Mouse (Mus musculus) v-Abl transformed pro-B cells (cell line): ENCODE results near the gene Cpsf4.

Source experiments
- in situ Hi-C, 2 experiments: fragments of 400-800 bp; cut with MboI; formaldehyde crosslinking; loops; one replicate each; pipeline ENCODE4 v1.15.1; 2025; ENCODE audit not compliant: unreplicated experiment in 2 of 2

Gene Cpsf4

DNA sequence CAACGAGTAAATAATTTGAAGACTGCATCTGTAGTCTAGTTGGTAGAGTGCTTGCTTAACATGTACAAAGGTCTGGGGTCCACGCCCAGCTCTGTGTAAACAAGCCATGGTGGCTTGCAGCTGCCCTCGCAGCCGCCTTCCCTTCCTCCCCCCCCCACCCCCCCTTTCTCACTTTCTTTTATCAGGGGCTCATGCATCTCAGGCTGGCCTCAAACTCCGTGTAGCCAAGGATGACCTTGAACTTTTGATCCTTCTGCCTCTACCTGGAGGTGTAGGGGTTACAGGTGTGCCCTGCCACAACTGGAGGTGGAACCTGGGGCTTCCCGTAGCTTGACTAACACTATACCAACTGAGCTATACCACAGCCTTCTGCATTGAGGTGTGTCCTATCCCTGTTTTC is 50.7 kb downstream of the Cpsf4 start:
- in situ Hi-C loops: loop anchor here in 1 of 2 experiments (25.0 kb wide), 1 partner anchor 1845 kb away; no protein-coding TSS in a partner anchor

- in situ Hi-C loops: loop anchor here in 1 of 2 experiments (25.0 kb wide), 1 partner anchor 1844 kb away; no protein-coding TSS in a partner anchor
Observed at GRCm38 (mm10) chr5:145218206-145218605, 51.2 kb downstream of the Cpsf4 start.

GRCm38 (mm10) chr5:145218671-145219070 is 51.7 kb downstream of the Cpsf4 start:
- in situ Hi-C loops: loop anchor here in 1 of 2 experiments (25.0 kb wide), 1 partner anchor 1844 kb away; no protein-coding TSS in a partner anchor

DNA sequence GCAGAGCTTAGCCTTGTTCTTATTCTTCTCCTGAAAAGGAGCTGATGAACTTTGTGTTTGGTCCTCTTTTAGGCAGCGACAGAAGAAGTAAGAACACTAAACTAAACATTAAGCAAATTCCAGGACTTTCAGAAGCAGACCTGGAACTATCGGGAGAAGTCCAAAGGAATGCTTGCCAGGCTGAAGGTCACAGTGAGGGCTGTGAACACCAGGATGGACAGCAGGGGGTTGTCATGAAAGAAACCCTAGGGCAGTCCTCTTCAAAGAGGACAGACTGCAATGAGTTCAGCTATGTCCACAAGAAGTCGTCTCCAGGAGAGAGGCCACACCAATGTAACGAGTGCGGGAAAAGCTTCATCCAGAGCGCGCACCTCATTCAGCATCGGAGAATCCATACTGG is 53.0 kb downstream of the Cpsf4 start:
- in situ Hi-C loops: loop anchor here in 1 of 2 experiments (25.0 kb wide), 1 partner anchor 1842 kb away; no protein-coding TSS in a partner anchor

GRCm38 (mm10) chr5:145222840-145223239 is 55.8 kb downstream of the Cpsf4 start:
- in situ Hi-C loops: loop anchor here in 1 of 2 experiments (25.0 kb wide), 1 partner anchor 1839 kb away; no protein-coding TSS in a partner anchor

- in situ Hi-C loops: loop anchor here in 1 of 2 experiments (25.0 kb wide), 1 partner anchor 1839 kb away; no protein-coding TSS in a partner anchor
Observed at GRCm38 (mm10) chr5:145223395-145223794, 56.4 kb downstream of the Cpsf4 start.

GRCm38 (mm10) chr5:145226453-145226852 is 59.4 kb downstream of the Cpsf4 start:
- in situ Hi-C loops: loop anchor here in 1 of 2 experiments (25.0 kb wide), 2 partner anchors 986 to 1261 kb away; partner anchors contain the start of genes Gm6370, Gm6408 and Rnf6

GRCm38 (mm10) chr5:145229283-145229682 is 62.3 kb downstream of the Cpsf4 start:
- in situ Hi-C loops: loop anchor here in 1 of 2 experiments (25.0 kb wide), 2 partner anchors 983 to 1258 kb away; partner anchors contain the start of genes Gm6370, Gm6408 and Rnf6

GRCm38 (mm10) chr5:145230641-145231040 is 63.6 kb downstream of the Cpsf4 start:
- in situ Hi-C loops: loop anchor here in 1 of 2 experiments (25.0 kb wide), 2 partner anchors 982 to 1257 kb away; partner anchors contain the start of genes Gm6370, Gm6408 and Rnf6

DNA sequence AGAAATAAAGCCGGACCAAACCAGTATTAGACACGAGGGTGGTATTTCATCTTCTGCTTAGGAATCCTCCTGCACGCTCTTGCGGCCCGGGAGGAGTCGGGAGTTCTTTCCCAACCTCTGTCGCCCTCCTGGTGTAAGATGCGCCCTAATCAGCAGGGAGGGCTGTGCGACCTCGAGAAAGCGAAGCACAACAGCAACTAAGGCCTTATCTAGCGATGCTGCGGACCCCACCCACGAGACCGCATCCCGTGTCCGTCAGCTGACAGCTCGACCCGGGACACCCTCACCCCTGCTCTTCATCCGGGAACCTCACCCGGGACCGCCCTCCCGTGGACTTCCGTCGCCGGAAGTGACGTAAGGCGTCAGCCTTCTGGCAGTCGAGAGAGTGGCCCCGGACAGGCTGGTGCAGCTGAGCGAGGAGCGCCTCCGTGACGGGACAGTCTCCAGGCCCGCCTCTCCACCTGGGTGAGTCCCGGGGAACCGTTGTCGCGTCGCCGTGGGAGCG is 64.4 kb downstream of the Cpsf4 start, which contains the start of gene Zfp655:
Gene Zfp655, plus strand, starts transcription at position 349 of the 505 bp plus-strand sequence.
- in situ Hi-C loops: loop anchor here in 1 of 2 experiments (25.0 kb wide), 2 partner anchors 981 to 1256 kb away; partner anchors contain the start of genes Gm6370, Gm6408 and Rnf6
